Mouse (Mus musculus) fat pad, adult 2 months (tissue): ENCODE results near the gene Cep126.
A peak's percentile ranks its signal among the peaks of the same experiment; 100 is the strongest.

ENCODE experiments used
- DNase-seq: peaks from one replicate; pipeline ENCODE4 v3.0.0-alpha.2; 2011; ENCODE audit warnings: low read depth, low spot score; ENCODE audit errors: extremely low read depth

The Cep126 gene

DNA sequence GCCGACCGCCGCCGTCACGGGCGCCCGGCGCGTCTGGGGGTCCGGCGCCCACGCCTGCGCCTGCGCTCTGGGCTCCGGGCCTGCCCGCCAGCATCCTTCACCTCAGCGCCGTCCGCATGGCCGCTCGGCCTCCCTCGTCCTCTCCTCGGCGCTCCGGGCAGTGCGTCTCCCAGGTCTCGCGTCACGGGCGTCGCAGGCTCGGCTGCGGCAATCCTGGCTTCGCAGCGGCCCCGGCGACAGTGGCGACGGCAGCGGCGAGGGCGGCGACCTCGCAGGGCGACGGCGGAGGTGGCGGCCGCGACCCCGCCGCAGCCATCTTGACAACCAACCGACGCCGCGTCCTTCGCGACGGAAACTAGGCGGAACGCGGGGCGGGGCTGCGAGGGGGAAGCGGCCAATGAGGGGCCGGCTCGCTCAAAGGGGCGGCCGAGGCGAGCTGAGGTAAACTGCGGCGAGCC, at the start of gene Cep126:
Gene Cep126 (minus strand): TSS at position 178 of the 458 bp plus-strand sequence.
- DNase-seq = no peak

DNA sequence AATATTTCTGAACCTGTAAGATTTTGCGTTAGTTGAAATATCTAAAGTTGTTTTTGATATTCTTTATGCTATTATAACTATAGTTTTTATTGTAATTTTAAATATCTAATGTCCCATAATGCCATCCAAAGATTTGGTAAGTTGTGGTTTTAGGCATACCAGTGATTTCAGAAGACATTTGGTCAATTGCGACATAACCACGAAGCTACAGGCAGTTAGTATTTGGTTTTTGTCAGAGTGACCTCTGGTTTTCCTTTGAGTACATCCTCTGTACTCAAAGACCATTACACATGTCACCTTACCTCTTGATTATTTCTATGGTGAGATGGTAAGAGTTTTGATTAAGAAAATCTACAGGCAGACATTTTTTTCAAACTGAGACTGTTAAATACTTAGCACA, 45.5 kb upstream of the Cep126 start:
- DNase-seq = no peak

DNA sequence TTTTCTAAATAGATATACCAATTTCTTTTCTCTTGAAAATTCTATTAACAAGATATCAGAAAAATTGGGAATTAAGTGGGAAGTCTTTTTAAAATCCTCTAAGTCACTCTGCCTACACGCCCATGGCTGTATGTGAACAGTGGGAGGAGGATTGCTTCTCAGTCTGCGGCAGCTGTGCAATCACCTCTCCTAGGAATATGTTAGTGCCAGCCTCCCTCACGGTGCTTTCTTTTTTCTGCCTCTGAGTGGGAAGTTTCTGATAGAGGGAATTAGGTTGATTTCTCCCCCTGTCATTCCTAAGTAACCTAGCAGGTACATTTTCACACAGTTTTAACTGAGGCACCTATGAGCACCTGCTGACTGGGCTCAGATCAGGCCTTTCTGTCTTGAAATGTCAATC, 43.0 kb upstream of the Cep126 start:
- no peak for DNase-seq

DNA sequence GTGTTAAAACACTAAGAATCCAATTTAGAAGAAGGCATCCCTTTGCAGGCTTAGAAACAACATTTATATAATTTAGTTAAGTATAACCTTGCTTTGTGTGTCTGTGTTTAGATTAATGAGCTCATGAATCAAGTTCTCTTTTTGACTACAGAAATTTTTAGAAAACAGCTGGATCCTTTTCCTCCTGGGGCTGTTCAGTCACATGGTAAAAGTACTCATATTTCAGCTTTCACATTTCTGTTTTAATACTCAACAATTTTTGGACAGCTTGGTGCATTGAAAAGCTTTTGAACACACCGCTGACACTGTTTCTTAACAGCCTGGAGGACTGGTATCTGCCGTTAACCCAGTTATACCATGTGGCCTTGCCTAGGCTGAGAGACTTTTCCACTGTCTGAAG, 22.9 kb upstream of the Cep126 start:
- no peak for DNase-seq

DNA sequence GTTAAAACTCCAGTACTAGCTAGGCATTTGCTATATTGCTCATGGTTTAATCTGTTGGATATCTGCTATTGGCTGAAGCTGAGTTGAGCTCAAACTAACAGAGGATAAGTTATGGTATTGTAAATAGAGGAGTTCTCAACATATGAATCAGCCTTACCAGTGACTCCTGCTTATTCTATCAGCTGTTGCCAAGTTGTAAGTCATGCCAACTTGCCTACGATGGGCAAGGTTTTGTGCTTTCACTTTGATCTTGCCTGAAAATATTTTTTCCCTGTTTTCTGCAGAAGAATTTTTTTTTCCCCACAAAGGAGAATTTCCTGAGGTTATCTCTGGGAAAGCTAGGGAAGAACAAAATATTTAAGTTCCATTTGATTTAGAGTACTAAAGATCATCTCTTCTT, 5.4 kb upstream of the Cep126 start:
- DNase-seq = no peak

DNA sequence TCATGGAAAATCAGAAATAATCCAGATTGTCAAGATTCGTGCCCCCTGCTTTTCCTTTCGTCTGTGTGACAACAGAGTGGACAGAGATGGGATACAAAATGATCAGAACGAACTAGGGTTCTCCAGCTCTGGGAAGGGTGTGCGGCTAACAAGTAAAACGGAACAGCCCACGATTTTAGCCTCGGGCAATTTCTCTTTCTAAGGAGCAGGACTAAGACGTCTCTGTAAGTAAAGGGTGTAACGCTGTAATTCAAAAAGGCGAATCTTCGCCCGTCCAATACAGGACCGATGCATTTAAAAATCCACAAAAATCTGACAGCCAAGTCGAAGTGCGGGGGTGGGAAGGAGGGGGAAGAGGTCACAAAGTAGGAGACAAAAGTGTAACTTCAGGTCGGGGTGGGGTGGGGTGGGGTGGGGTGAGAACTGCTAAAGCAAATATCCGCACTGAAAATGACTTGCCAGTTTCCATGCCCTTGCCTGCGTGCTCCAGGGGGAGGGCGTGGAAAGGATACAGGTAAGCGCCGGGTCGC, 443 bp downstream of the Cep126 start:
- DNase-seq = peak; percentile 8

DNA sequence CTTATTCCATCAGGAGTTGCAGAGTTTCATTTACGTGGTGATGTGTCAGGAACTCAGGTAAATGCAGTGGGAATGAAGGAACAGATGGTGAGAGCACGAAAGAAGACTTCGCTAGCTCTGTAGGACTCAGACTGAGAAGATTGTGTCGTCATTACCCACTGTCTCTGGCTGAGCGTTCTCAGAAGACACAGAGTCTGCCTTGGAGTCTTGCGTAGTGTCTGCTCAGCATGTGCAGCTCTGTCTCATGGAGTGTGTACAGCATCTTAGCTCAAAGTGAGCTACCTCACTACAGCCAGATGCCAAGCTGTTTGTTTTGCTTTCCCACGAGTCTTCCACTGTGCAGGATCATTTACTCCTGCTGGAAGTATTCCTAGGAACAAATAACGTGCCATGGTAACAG, 10.6 kb downstream of the Cep126 start:
- DNase-seq = no peak

DNA sequence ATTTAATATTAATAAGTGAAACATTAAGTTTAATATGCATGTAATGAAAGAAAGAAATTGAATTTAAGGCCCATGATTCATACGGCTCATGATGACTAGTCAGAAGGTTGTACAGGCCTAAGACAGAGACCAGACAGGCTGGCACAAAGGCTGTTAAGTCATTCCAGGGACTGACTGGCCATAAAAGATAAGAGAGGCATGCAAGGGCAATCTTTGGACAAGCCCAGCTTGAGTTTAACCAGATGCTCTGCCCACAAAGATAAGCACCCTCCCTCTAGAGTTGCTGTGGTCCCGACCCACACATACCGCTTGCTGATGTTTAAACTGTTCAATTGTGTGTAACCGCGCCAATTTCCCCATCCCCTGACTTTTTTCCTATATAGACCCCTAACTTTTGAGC, 19.6 kb downstream of the Cep126 start:
- DNase-seq = no peak

DNA sequence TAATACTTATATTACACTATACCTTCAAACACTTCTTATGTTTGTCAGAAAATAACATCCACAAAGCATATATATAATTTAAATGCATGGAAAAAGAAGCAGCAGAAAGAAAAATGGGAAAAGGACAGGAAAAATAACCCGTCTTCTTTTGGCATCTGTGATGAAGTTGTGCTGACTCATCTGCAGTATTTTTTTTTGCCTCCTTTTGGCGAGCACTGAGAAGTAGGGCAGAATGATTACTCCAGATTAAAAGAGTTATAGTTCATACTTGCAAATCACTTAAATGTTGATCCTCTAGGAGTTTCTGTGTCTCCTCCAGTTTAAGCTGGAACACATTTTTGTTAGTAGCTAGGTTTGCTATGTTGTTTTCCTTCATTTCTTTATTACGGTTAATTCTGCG, 31.0 kb downstream of the Cep126 start:
- no peak for DNase-seq

DNA sequence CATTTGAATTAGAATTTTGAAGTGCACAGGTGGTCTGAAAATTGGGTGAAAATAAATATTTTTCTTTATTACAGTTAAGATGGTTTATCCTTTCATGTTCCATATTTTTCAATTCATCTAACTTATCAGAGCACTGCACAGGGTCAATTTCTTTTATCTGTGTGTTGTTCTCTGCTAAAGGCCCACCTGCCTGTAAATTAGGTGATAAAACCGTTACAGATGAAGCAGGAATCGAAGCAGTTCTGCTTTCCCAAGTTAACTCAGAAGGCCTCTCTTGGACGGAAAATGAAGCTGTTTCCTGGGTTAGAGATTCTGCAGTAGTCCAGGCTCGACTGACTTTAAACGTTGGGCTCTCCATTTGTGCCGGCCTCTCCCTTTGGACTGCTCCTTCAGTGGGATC, 33.1 kb downstream of the Cep126 start:
- DNase-seq = no peak

DNA sequence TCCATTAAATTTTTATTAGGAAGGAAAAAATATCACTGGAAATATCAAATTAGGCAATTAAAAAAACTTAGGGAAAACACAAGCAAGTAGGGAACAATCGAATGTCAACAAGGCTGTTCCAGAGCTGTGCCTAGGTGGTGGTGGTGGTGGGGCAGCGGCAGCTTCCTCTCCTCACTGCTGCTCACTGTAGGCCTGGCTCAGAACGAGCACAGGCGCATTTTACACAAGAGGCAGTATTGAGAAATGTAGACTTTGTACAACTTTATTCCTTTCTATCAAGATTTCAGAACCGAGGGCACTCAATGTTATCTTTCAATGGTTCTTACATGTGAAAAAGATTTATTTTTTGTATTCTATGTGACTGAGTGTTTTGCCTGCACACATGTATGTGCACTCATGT, 55.2 kb downstream of the Cep126 start:
- DNase-seq = no peak

DNA sequence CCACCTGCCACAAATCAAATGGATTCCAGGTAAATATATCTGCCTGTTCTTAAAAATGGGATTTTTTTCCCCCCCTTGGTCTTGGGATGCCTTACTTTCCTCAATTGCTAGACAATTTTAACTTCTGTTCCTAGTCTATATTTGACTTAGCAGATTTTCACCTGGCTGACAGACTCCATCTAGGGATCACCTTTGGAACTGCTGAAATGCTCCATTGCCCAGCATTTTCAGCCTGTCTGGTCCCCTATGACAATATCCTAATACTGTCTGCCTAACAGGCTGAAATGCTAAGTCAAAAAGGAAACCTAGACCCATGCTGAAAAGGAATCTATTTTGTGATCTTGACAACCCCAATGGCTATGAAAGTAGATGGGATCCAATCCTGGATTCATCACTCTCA, 59.7 kb downstream of the Cep126 start:
- no peak for DNase-seq

DNA sequence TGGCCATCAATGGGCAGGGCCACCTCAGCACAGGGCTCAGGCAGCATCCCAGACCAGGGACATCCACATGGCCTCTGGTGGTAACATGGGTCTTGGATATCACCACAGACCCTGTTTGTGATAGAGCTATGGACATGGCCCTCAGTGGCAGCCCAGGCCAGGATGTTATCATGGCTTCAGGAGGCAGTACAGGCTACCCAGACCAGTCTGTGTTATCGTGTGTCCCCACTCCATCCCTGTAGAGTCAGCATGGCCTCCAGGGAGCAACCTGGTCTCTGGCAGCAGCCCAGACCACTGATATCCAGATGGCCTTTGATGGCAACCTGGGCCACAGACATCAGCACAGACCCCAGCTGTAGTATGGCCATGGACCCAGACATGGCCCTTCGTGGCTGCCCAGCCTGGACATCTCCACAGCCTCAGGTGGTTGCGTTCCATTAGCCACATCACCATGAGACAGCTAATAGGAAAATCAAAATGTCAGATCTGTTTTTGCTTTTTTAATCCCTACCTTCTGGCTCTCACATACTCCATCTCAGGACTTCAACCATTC, 60.8 kb downstream of the Cep126 start:
- DNase-seq = no peak

DNA sequence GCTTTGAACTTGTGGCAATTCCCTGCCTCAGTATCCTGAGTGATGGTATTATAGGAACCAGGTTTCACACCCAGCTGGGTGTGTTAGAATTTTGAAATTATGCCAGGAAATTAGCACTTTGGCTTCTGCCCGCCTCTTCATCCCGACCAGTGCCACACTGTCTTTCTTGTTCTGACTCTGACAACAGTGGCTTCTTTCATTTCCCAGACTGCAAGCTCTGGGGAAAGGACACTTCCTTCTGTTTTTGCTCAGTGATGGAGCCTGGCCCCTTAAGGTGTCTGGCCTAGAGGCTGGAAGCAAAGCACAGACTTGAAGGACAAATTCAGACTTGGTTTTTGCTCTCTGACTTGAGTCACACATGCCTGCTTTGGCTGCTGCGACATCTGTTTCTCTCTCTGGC, 74.5 kb downstream of the Cep126 start:
- DNase-seq = no peak

DNA sequence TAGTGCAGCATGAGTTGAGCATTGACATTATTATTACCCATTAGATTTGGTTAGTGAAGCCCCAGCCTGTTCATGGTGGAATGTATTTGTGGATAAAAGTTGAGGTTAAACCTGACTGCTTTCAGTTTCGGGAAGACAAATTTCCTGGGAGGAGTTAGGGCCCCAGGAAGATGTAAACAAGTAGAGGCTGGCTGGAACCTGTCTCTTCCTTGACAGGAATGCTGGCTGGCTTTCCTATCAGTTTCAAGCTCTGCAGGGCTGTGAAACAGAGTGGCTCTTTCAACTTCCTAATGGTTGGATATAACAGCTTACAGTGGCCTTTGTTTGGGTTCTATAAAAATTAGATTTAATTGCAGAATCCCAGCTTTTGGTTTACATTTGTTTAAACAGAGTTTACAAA, 79.3 kb downstream of the Cep126 start:
- DNase-seq = no peak

DNA sequence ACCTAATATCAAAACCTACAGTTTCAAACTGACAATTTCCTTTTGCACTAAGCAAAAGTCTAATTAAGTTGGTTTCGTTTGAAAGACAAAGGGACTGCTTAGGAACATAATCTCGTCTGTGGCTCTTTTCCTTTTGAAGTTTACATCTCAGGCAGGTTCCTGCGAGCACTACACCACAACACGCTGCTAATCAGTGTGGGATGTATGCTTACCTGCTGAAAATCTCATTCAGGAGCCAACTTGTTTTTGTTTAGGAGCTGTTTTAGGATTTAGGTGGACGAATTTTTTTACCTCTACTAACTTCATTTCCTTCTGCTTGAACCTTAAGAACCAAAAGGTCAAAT, 91.1 kb downstream of the Cep126 start:
- DNase-seq = no peak

DNA sequence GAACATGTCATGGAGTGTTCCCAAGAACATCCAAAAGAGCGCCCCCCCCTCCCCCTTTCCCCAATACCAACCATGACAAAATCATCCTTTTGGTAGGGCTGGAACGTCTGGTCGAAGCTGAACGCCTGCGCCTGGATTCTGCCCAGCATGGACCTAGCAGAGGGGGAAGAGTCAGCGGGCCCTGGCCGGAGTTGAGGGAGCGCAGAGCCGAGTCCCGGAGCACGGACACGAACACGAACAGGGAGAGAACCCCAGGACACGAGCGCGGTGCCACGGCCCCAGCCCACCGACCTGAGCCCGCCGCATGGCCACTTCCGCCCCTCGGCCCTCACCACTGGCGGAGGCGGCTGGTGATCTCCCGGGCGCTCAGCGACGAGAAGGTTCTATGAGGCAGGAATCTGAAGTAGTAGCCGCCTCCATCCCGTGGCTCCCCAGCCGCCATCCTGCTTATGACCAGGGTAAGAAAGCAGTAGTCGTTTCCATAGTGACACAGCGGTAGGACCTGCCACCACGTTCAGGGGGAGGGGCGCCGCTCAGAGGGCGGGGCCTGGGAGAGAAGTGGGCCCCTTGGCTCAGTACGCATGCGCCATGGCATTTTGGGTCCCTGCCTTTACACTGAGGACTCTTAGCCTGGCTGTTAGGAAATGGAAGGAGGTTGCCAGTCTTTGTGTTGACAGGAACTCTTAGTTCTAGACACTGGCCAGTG, 91.6 kb downstream of the Cep126 start, which contains the start of gene Cfap300:
Gene Cfap300 (minus strand): TSS at position 486 of the 706 bp plus-strand sequence.
- peak; percentile 46 for DNase-seq

DNA sequence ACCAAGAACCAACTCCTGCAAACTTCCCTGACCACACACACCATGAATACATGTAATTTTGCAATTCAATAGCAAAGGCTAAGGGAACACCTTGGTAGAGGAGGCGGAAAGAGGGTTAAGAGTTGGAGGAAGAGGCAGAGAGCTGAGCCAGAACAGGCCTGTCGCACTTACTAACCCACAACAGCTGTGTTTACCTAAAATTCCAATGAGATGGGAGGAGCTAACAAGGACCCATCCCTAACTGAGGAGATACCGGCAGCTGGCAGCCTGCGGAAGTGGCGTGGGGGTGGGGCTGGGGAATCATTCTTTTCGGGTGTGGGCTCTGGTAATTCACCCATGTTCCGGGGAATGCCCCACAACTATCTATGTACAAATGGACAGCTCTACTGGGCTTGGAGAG, 98.5 kb downstream of the Cep126 start:
- peak; percentile 18 for DNase-seq

DNA sequence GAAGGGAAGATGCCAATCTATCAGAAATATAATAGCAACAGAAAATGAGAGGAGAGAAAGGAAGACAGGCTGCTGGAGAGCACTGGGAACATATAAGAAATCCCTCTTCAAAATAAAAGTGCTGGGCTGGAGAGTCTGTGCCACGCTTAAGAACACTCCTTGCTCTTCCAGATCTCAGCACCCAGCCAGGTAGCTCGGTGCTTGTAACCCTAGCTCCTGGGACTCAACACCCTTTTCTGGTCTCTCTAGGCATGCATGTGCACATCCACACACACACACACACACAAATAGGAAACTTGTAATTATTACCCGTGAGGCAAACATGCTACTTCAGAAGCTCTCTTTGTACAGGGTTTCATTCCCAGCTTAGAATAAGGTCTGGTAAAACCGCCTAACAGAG, 99.0 kb downstream of the Cep126 start:
- no peak for DNase-seq

DNA sequence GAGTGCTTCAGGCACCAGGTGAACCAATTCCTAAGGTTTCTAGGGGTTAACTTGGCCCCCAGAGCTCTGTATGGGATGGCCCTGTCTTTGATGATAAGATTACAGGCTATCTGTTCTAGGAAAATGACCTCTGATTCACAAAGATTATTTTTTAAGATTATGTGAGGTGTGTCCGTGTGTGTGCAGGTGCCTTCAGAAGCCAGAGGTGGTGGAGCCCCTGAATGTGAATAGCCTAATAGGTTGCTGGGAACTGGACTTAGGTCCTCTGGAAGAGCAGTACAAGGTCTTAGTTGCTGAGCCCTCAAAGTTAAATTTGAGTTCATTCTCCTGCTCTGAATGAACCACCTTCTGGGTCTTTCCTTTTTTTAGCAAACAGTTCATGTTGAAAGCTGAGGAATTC, 100.0 kb downstream of the Cep126 start:
- no peak for DNase-seq

DNA sequence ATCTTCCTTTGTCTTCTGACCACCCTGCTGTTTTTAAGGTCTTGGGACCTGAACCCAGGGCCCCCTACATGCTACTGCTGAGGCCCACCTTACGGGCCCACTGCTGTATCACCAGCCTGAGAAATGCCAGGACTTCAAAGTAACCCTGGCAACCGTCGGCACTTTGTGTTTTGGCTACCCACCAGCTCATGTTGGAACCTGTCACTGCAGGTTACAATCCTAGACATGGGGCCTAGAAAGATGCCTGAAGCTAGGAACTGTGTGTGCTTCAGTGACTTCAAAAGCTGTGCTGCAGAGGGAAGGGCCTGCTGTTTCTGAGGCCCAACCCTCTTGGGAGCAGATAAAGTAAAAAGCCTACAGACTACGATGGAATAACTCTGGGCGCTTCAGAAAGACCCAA, 101.2 kb downstream of the Cep126 start:
- peak; percentile 70 for DNase-seq
